Mouse (Mus musculus) heart, postnatal 0 days (tissue): ENCODE data around the gene Rplp2.

Experiments used
- CTCF ChIP-seq: IDR thresholded peaks from 2 replicates; pipeline ENCODE4 v1.5.1; 2016; ENCODE audit warnings: antibody characterized with exemption, control low read depth, low read depth
- EP300 ChIP-seq: IDR thresholded peaks from 2 replicates; pipeline ENCODE4 v1.6.1; 2016; ENCODE audit warnings: antibody characterized with exemption, low read depth

DNA sequence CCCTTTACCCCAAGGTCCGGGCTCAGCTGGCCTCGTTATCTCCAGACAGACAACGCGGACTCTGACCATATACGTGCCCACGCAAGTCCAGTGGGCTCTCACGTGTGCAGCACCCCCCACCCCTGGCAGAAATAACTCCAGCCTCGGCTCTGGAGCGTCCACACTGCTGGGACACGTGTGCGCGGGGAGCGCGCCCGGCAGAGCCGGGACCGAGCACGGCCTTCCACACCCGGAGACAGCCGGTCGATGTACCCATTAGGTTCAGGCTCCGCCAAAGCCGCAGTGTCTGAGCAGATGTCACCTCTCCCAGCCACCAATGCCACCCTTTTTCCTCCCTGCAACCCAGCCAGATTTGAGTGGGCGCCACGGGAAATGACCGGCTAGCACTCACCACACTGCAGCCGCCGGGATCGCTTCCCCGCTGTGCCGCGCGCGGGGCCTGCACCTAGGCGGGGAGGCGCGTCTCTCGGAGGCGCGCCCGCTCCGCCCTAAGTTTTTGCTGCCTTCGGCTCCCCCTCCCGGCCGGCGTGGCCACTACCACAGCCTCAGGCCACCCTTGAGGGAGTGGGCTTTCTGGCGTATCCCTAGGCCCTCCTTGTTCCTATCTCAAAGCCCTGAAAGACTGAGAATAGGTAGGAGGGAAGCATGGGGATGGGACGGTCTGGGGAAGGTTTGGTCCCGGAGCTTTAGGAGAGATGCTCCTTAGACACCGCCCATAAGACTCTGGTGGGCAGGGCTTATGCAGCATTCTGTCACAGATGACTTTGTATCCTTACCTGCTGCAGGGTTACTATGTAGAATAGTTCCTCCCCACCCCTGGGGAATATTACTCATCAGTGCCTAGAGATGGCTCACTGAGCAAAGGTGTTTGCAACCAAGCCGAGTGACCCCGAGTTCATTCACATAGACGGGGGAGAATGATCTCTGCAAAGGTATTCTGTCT, 9.7 kb upstream of the Rplp2 start, which contains the start of gene Slc25a22:
- TF ChIP-seq CTCF (peak; percentile 76), EP300 (0 out of 2 replicates have a peak, but pooled peaks have one; percentile 55)
